Mouse (Mus musculus): ENCODE results near the gene Olfr597. TPM values are rescaled to one million over a fixed set of nuclear protein-coding genes. Genes with fewer than 3 reads are reported as not detected.
"Not testable (repeated sequence)": the region's sequence is repeated elsewhere in the genome, so short reads cannot be mapped to it uniquely, and the experiment has no call there.

The Olfr597 gene
- total RNA-seq (2022): not detected

DNA sequence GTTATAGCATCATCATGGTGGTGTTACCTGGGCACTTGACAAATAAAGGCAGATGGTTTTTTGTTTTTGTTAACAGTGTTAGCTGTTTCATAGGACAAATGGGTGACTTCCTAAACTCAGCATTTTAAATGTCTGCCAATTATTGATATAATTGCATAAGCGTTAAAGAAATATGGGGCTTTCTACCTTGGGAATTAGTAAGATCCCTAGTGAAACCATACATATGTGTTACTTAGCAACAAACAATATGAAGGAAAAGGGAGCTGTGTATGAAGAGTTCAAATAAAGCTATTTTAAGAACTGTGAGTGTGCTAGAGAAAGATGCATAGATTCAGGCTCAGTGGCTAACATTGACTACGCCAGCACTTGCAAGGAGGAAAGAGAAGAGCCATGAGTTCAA, at the start of gene Olfr597:
Olfr597 (plus strand) TSS at position 301 of the 400 bp plus-strand sequence.
- not testable (repeated sequence) for DNase-seq (ENCODE audit: low spot score in 2 of 2)

DNA sequence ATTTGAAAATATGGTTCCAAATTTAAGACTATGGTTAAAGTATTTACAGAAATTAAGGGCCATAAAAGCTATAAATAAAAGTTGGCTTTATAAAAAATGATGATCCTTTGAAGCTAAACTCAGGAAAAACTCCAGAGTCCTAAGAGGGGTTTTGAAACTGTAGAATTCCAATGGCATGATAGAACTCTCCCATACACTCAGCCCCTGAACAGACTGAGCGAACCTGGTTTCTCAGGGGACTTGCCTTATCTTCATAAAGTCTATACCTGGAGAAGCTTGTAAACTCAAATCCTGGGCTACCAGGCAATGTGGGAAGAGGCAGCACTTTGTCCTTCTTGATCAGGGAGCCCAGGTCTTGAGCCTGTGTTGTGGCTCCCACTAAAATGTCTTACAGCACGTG, 10.8 kb upstream of the Olfr597 start, which contains the start of gene Olfr596:
Olfr596 (plus strand) TSS at position 301 of the 400 bp plus-strand sequence.
- not testable (repeated sequence) for DNase-seq (ENCODE audit: low spot score in 2 of 2)

DNA sequence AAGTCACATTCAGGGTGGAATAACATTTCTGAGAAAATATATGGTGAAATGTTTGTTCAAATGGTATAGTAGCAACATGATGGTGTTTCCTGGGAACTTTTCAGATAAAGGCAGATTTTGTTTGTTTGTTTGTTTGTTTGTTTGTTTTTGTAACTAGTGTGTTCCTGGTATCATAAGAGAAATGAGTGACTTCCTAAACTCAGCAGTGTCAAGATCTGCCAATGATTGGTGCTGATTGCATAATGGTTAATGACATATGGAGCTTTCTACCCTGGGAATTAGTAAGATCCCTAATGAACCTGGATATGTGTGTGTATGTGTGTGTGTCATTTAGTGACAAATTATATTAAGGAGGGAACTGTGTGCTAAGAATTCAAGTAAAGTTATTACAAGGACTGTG, 7.2 kb downstream of the Olfr597 start, which contains the start of gene Olfr598:
Olfr598 (plus strand) TSS at position 301 of the 400 bp plus-strand sequence.
- DNase-seq (ENCODE audit: low spot score in 2 of 2): no peak

DNA sequence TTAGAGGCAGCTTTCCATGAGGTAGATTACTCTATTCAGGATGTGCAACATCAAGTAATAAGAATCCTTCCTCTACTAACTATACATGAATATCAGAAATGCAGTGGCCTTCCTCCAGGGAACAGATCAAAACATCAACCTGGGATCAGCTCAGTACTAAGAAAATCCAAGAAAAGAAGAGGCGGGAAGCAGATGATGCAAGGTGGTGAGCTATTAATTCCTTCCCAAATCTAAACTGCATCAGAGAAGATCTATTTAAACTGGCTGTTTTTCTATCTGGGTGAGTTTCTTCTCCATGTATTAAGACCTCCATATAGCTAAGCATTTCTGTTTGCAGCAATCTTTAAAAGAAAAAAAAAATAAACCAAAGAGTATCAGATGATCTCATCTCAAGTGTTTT, 19.5 kb downstream of the Olfr597 start, which contains the start of gene Olfr599:
Olfr599 (plus strand) TSS at position 301 of the 400 bp plus-strand sequence.
- no peak for DNase-seq (ENCODE audit: low spot score in 2 of 2)

DNA sequence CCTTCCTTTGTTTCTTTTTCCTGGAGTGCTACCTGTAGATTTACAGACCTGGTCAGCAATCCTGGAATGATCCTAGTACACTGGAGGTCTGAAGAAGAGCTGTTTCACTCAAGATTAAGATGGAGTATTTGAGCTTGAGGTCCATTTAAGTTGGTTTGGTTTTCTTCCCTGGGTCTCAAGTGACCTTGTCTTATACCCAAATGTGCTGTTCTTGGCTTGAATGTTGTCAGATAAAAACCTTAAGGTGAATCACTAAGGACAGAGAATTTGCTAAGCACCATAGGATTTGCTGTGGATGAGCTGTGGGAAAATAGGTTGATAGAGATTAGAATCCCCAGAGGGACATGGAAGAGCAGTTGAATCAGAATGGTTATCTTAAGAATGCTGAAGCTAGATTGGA, 33.5 kb downstream of the Olfr597 start, which contains the start of gene Olfr600:
Olfr600 (minus strand) TSS at position 101 of the 400 bp plus-strand sequence.
- no peak for DNase-seq (ENCODE audit: low spot score in 2 of 2)

DNA sequence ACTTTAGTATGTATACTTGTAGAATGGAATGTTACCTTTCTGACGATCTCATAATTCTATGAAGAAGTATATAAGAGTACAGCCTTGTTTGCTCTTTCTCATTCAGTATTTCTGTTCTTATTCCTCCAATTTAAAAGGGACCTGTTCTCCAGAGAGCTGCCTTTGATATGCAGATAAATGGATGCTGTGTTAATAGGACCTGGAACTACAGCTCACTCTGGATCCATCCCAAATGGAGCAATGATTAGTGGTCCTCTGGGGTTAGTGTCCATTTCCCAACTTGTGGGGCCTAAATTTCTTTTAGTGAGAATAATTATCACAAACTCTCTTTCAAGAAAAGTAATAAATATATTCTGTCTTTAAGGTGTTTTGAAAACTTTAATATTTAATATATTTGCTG, 46.4 kb downstream of the Olfr597 start, which contains the start of gene Olfr601:
Olfr601 (minus strand) TSS at position 101 of the 400 bp plus-strand sequence.
- DNase-seq (ENCODE audit: low spot score in 2 of 2): no peak

Small RNAs within 50 kb of the gene (microRNA-seq; reads per million reads assigned to microRNA genes)
- 0 reads per million in 2 experiments for gene Gm23550

Other genes with a start within 250 kb of the Olfr597 start
- gene Olfr584, start 234.4 kb upstream of the Olfr597 start, total RNA-seq (2022): not detected
- not detected for gene Olfr585, start 218.6 kb upstream of the Olfr597 start, total RNA-seq (2022)
- not detected for gene Olfr586, start 190.7 kb upstream of the Olfr597 start, total RNA-seq (2022)
- not detected for gene Olfr588-ps1, start 175.4 kb upstream of the Olfr597 start, total RNA-seq (2022)
- gene Olfr589, start 160.0 kb upstream of the Olfr597 start, total RNA-seq (2022): not detected
- gene Olfr591, start 138.0 kb upstream of the Olfr597 start, total RNA-seq (2022): not detected
- not detected for gene Olfr592, start 131.5 kb upstream of the Olfr597 start, total RNA-seq (2022)
- not detected for gene Olfr593, start 104.5 kb upstream of the Olfr597 start, total RNA-seq (2022)
- not detected for gene Olfr594, start 99.3 kb upstream of the Olfr597 start, total RNA-seq (2022)
- gene Usp17ld, start 63.8 kb upstream of the Olfr597 start, total RNA-seq (2022): not detected
- gene Olfr596, start 10.7 kb upstream of the Olfr597 start, total RNA-seq (2022): not detected
- gene Olfr598, start 7.3 kb downstream of the Olfr597 start, total RNA-seq (2022): not detected
- not detected for gene Olfr599, start 19.6 kb downstream of the Olfr597 start, total RNA-seq (2022)
- gene Olfr600, start 33.4 kb downstream of the Olfr597 start, total RNA-seq (2022): not detected
- not detected for gene Olfr601, start 46.3 kb downstream of the Olfr597 start, total RNA-seq (2022)
- not detected for gene Olfr603, start 69.9 kb downstream of the Olfr597 start, total RNA-seq (2022)
- not detected for gene Usp17lc, start 98.8 kb downstream of the Olfr597 start, total RNA-seq (2022)
- gene Olfr605, start 129.1 kb downstream of the Olfr597 start, total RNA-seq (2022): not detected
- gene Olfr606, start 132.7 kb downstream of the Olfr597 start, total RNA-seq (2022): not detected
- gene Olfr607, start 147.8 kb downstream of the Olfr597 start, total RNA-seq (2022): not detected
- gene Olfr608, start 153.6 kb downstream of the Olfr597 start, total RNA-seq (2022): not detected
- gene Olfr609, start 181.7 kb downstream of the Olfr597 start, total RNA-seq (2022): not detected
- not detected for gene Olfr610, start 195.8 kb downstream of the Olfr597 start, total RNA-seq (2022)
- gene Olfr611, start 204.5 kb downstream of the Olfr597 start, total RNA-seq (2022): not detected
- gene Olfr612, start 226.4 kb downstream of the Olfr597 start, total RNA-seq (2022): not detected
- gene Olfr613, start 231.8 kb downstream of the Olfr597 start, total RNA-seq (2022): not detected
- not detected for gene Olfr615, start 239.8 kb downstream of the Olfr597 start, total RNA-seq (2022)